Mouse (Mus musculus) liver, adult 2 months (tissue): ENCODE measurements around the gene Gsdma. TPM values are rescaled to one million over a fixed set of nuclear protein-coding genes. Genes with fewer than 3 reads are reported as not detected.
A peak's percentile ranks its signal among the peaks of the same experiment; 100 is the strongest.
"Not testable (repeated sequence)": the region's sequence is repeated elsewhere in the genome, so short reads cannot be mapped to it uniquely, and the experiment has no call there.

Source experiments
- DNase-seq: peaks from one replicate; pipeline ENCODE4 v3.0.0-alpha.2; 2011; ENCODE audit warnings: low read depth, low spot score; ENCODE audit errors: extremely low read depth
- H3K27ac ChIP-seq: fragments of 200-500 bp; replicated peaks from 2 replicates; pipeline ENCODE4 v1.5.1; 2012; ENCODE audit warnings: low read depth, mild to moderate bottlenecking, control low read depth, inconsistent platforms, low read length; ENCODE audit not compliant: insufficient read depth
- H3K27me3 ChIP-seq: fragments of 200-500 bp; 2 replicates; pipeline ENCODE4 v1.6.1; 2012; ENCODE audit warnings: mild to moderate bottlenecking, moderate library complexity, low read length, inconsistent platforms; ENCODE audit not compliant: control insufficient read depth, insufficient read depth
- H3K36me3 ChIP-seq: fragments of 200-500 bp; 2 replicates; pipeline ENCODE4 v1.6.1; 2012; ENCODE audit warnings: low read length, inconsistent platforms; ENCODE audit not compliant: control insufficient read depth, insufficient read depth
- H3K4me1 ChIP-seq: fragments of 200-500 bp; 2 replicates; pipeline ENCODE4 v1.6.1; 2011; ENCODE audit warnings: low read length; ENCODE audit not compliant: control insufficient read depth, insufficient read depth
- H3K4me3 ChIP-seq: fragments of 200-500 bp; 2 replicates; pipeline ENCODE4 v1.5.1; 2011; ENCODE audit warnings: low read depth, mild to moderate bottlenecking, control low read depth, low read length, moderate library complexity; ENCODE audit not compliant: insufficient read depth
- H3K79me2 ChIP-seq: fragments of 200-500 bp; 2 replicates; pipeline ENCODE4 v1.6.1; 2012; ENCODE audit warnings: inconsistent platforms, mild to moderate bottlenecking, low read length, moderate library complexity; ENCODE audit not compliant: control insufficient read depth, insufficient read depth
- H3K9ac ChIP-seq: fragments of 200-500 bp; 2 replicates; pipeline ENCODE4 v1.6.1; 2012; ENCODE audit warnings: low read depth, mild to moderate bottlenecking, control low read depth, inconsistent platforms, low read length
- CTCF ChIP-seq: fragments of 200-500 bp; IDR thresholded peaks from 2 replicates; pipeline ENCODE4 v1.5.1; 2011; ENCODE audit warnings: low read depth, low read length, control low read depth
- POLR2A ChIP-seq: fragments of 200-500 bp; IDR thresholded peaks from 2 replicates; pipeline ENCODE4 v1.6.1; 2011; ENCODE audit warnings: low read length, control low read depth; ENCODE audit not compliant: insufficient read depth; ENCODE audit errors: extremely low read depth
- WGBS: fragments of 180-500 bp; shearing (Covaris S2); methylation state at CpG from one replicate; pipeline ENCODE4 v1.1.7; 2018; 5-methylcytosine and 5-hydroxymethylcytosine counted together
- polyA plus RNA-seq: library from polyadenylated mRNA; depleted of rRNA; stranded (reverse); fragments of >200 nt; gene quantifications from 2 replicates; pipeline ENCODE4 v1.2.3, GENCODE M21; 2012
- total RNA-seq: library from RNA; depleted of rRNA; stranded (reverse); fragments of >200 nt; gene quantifications from 2 replicates; pipeline ENCODE4 v1.2.3, GENCODE M21; 2014

Gsdma gene
- total and polyA plus RNA-seq, 2 experiments = not detected

DNA sequence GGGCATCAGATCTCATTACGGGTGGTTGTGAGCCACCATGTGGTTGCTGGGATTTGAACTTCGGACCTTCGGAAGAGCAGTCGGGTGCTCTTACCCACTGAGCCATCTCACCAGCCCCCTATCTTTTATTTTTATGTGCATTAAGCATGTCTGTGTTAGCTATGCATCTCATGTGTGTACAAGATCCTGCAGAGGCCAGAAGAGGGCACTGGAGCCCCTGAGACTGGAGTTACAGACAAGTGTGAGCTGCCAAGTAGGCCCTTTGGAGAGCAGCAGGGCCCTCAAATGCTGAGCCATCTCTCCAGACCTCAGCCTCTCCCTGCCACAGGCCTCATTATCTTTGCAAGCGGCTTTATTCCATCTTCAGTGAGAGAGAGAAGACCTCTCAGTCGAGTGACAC, 47.9 kb downstream of the Gsdma start:
- TF ChIP-seq CTCF = 0 out of 2 replicates have a peak, but pooled peaks have one; percentile 18
- H3K27ac ChIP-seq, H3K27me3 ChIP-seq, H3K4me3 ChIP-seq, H3K36me3 ChIP-seq, H3K79me2 ChIP-seq, H3K9ac ChIP-seq, DNase-seq: not testable (repeated sequence)
- H3K4me1 ChIP-seq = peaks cover 13% of the 10 kb centered on the region
- 84% methylated on average over 6 of the region's 6 CpGs for WGBS

DNA sequence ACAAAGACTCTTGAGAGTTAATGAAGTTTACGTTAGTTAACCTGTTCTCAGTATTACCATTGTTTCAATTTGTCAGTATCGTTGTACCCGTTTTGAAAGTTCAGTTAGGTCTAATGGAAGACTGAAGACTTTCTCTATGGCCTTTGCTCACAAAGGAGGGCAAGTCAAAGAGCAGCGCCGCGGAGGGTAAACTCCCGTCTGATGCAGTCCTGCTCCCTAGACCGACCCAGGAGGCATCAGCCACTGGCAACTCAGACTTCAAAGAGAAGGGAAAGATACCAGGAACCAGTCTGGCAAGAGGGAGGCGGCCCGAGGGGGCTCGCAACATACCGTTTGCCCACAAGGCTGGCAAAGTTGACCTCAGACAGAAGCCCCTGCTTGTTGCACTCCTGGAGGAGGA, 49.6 kb downstream of the Gsdma start:
- peaks cover 8% of the 10 kb centered on the region for H3K4me1 ChIP-seq
- H3K36me3 ChIP-seq = 0 out of 2 replicates have a peak, but pooled peaks cover 2% of the 10 kb centered on the region
- 90% methylated on average over 12 of the region's 12 CpGs for WGBS

DNA sequence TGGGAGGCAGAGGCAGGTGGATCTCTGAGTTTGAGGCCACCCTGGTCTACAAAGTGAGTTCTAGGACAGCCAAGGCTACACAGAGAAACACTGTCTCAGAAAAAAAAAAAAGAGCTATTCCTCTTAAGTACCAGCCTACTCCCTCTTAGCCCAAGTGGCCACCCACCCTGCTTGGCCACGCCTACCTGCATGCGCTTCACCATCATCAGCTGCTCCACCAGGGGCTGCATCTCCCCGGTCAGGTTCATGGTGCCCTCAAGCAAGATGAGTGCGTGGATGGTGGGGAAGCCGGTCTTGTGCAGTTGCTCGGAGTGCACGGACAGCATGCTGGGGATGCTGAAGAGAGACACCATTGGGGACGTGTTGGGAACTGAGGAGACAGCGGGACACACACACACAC, 51.8 kb downstream of the Gsdma start:
- H3K4me3 ChIP-seq = no peak overlapping the region
- H3K4me1 ChIP-seq = no peaks in the 10 kb centered on the region
- no peak for DNase-seq
- TF ChIP-seq POLR2A = no peak
- 0 out of 2 replicates have a peak, but pooled peaks cover 2% of the 10 kb centered on the region for H3K36me3 ChIP-seq
- H3K27ac ChIP-seq = no peak overlapping the region
- no peak overlapping the region for H3K9ac ChIP-seq
- WGBS = 99% methylated on average over 9 of the region's 9 CpGs
- H3K79me2 ChIP-seq = no peaks in the 10 kb centered on the region
- no peaks in the 10 kb centered on the region for H3K27me3 ChIP-seq

More for the DNA sequence above, 49.6 kb downstream of the Gsdma start:
- Histone ChIP-seq H3K9ac (no peak overlapping the region), H3K79me2 (no peaks in the 10 kb centered on the region), H3K27me3 (no peaks in the 10 kb centered on the region), H3K4me3 (no peak overlapping the region), H3K27ac (no peak overlapping the region)
- DNase-seq = no peak
- no peak for TF ChIP-seq POLR2A
- no peak for TF ChIP-seq CTCF

DNA sequence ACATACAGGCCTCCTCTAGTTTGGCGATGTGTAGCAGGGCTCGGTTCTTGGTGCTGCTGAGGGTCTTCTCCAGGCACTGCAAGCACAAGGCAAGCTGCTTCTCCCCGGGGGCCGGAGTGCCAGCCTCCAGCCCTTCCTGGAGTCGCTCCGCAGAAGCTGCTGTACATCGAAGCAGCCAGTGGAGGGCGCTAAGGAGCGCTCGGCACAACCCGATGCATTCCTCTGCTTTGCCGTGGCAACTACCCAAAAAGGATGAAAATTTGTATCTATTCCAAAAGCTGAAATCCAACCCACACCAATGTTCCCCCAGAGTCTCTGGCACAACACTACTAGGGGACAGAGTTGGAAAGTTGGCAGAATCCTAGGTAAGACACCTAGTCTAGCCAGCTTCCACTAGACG, 53.8 kb downstream of the Gsdma start:
- Histone ChIP-seq H3K9ac (no peak overlapping the region), H3K36me3 (0 out of 2 replicates have a peak, but pooled peaks cover 2% of the 10 kb centered on the region), H3K79me2 (no peaks in the 10 kb centered on the region), H3K4me1 (peaks cover 3% of the 10 kb centered on the region; the same call in 1 of the 2 replicates), H3K27ac (no peak overlapping the region), H3K27me3 (no peaks in the 10 kb centered on the region), H3K4me3 (no peak overlapping the region)
- DNase-seq = no peak
- TF ChIP-seq CTCF = peak; percentile 90
- no peak for TF ChIP-seq POLR2A
- WGBS = 25% methylated on average over 13 of the region's 13 CpGs

DNA sequence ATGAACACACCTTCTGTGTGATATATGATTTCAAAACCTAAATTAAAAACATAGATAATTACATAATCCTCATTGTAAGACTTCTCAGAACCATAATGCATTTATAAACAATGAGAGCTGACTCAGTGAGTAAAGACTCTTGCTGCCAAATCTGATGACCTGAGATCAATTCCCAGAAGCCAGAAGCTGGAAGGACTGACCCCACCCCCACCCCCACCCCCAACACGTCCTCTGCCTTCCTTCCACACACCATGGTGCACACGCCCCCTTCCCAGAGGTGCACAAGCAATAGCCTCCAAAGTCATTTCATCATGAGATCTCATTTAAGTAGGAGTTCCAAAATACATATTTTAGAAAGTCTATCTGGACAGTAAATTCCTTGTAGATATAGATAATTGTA, 56.6 kb downstream of the Gsdma start:
- Histone ChIP-seq H3K9ac (no peak overlapping the region), H3K27me3 (no peaks in the 10 kb centered on the region), H3K79me2 (no peaks in the 10 kb centered on the region), H3K4me1 (peaks cover 3% of the 10 kb centered on the region; the same call in 1 of the 2 replicates), H3K36me3 (no peaks in the 10 kb centered on the region), H3K27ac (no peak overlapping the region), H3K4me3 (no peak overlapping the region)
- no peak for TF ChIP-seq POLR2A
- no peak for TF ChIP-seq CTCF
- no peak for DNase-seq
- 37% methylated on average over 2 of the region's 2 CpGs for WGBS

DNA sequence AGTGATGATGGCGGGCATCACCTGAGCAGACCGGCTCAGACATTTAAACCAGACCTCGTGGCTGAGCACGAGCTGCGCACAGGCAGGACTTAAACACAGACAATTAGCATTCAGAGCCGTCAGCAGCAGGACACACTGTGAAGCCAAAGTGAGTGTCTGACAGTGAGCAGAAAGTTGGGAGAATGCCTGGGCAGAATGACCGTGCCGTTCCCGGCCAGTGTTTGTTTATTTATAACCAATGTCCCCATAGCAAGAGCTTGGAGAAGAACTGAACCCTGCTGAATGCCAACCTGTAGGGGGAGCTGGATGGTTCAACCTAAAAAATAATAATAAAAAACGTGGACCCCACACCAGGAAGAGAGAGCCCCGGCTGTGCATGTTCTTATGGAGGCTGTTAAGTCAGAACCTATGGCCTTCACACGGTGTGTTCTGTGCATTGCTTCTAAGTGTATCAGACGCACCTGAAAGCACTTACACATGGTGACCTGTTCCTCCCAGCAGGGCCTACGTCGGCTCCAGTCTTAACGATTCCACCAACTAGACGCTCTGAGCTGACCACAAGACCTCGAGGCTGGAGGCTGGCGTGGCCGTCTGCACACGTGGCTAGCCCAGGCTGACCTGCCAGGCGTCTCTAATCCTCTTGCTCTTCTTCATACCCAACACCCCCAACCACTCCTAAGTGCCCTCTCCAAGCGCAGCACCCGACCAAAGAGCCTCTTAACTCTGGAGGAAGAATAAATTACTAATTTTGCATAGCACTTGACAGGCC, 57.5 kb downstream of the Gsdma start:
- peak; percentile 81 for DNase-seq
- Histone ChIP-seq H3K36me3 (no peaks in the 10 kb centered on the region), H3K4me3 (no peak overlapping the region), H3K9ac (no peak overlapping the region), H3K27me3 (no peaks in the 10 kb centered on the region), H3K27ac (peak overlapping the region; percentile 6; the same call in 1 of the 2 replicates), H3K79me2 (no peaks in the 10 kb centered on the region), H3K4me1 (peaks cover 3% of the 10 kb centered on the region; the same call in 1 of the 2 replicates)
- 67% methylated on average over 24 of the region's 24 CpGs for WGBS
- TF ChIP-seq POLR2A = no peak
- TF ChIP-seq CTCF = 0 out of 2 replicates have a peak, but pooled peaks have one; percentile 8
